Comparison of ENCODE assay signal across 12 mouse cellular contexts in the genomic region with DNA sequence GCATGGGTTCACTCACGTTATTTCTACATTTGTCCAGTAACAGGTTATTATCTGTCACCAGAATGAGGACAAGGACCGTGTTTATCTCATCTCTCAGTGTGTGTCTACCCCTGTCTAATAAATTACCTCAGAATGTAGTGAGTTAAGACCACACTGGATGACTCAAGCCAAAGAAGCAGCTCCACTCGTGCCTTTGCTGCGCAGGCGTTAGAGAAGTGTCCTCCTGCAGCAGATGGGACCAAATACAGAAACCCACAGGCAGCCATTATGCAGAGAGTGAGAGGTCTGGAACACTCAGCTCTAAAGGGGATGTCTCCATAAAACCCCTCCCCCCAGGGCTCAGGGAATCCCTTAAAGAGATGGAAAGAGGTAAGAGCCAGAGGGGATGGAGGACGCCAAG.
"Had no signal": no experiment of that assay in that cellular context is flagged by ENCODE, and none has a peak within 500 bp of the region (broad histone marks: within the 10 kb centered on the region; RNA-seq: fewer than 3 reads in every experiment).

No protein-coding gene starts in this region.

- DNase-seq: lung, embryonic 14.5 days; lung, postnatal 10 days; lung, postnatal 4 days; midbrain, embryonic 14.5 days; retina, postnatal 1 day; right cerebral cortex, adult 18-20 months; right cerebral cortex, postnatal 25 days; right cerebral cortex, postnatal 4 days; spleen, adult 18-20 months; thymus, adult 18-20 months; thymus, postnatal 14 days; thymus, postnatal 36 days had no signal
